Mouse (Mus musculus) left cerebral cortex, adult 9 months (tissue): ENCODE data around the gene Ptms.

Experiments
- DNase-seq, 2 experiments: peaks; one replicate each; pipeline ENCODE4 v3.0.0; 2022; ENCODE audit warnings: low spot score in 2 of 2

The Ptms gene

DNA sequence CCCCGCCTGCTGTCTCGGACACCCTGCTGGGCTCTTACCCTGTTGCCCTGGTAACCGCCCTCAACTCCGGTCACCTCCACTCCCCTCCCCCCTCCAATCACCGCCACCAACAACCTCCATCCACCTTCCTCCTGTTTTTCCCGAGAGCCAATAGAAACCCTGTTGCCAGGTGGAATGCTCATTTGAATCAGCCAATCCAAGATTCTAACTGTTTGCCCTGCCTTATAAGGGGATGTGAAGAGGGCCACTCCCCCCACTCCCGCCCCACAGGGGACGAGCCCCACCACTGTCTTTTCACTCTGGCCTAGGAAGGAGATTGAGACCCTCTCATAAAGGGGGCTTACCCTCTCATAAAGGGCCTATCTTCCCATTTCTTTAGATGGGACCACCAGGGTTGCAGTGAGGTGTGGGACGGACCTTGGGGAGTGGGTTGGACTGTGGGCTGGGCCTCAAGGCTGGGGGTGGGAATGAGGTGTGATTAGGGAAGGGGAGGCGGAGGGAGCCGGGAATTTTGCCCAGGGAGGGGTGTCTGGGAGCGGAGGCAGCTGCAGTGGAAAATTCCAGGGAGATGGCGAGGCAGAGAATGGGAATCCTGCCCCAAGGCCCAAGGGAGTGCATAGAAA is at the start of gene Ptms:
Ptms (minus strand) TSS at position 409 of the 623 bp plus-strand sequence.
- peak; percentile 94 to 95 for DNase-seq

DNA sequence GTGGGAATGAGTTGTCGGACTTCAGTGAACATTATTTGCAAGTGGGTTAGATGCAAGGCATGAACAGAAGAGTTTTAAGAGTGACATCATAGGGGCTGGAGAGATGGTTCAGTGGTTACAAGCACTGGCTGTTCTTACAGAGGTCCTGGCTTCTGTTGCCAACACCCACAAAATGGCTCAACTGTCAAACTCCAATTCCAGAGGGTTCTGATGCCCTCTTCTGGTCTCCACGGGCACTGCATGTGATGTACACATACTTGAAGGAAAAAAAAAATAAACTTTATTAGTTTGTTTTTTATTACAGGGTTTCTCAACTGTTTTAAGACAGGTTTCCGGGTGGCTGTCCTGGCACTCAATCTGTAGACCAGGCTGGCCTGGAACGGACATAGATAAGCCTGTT is 47.9 kb upstream of the Ptms start:
- DNase-seq, result peak in 1 of 2 experiments; percentile 43

DNA sequence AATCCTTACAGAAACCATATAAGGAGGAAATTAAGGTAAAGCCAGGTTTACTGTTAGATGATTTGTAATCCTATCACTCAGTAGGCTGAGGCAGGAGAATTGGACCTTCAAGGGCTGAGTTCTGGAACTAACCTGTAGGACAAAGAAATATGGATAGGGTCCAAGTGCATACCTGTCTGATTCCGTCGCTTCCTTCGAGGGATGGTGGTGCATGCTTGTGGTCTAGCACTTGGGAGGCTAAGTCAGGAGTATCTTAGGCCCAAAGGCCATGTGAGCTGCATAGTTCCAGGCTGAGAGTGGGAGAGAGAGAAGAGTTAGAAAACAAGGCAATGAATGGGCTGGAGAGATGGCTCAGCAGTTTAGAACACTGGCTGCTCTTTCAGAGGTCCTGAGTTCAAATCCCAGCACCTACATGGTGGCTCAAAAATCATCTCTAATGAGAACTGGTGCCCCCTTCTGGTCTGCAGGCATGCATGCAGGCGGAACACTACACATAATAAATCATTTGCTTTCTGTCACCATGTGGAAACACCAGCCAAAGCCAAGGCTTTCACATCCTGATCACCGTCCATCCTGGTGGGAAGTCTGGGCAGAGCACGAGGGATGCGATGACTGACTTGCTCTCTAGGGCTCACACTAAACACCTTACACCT is 46.7 kb upstream of the Ptms start:
- DNase-seq, result peak in 1 of 2 experiments; percentile 11

DNA sequence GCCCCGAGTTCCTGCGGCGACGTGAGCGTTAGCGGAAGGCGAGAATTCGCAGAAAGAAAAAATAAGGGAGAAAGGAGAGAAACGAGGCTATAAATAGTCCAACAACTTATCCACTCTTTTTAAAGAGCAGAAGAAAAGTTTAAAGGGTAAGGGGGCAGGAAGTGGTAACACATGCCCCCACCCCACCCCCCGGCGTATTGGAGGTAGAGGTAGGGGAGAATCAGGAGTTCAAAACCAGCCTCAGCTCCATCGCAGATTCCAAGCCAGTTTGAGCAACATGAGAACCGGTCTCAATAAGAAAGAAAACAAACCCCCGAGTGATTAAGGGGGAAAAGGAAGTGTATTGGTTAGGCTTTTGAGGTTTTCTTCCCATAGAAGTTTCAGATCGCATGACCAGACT is 45.8 kb upstream of the Ptms start:
- DNase-seq, result no peak

DNA sequence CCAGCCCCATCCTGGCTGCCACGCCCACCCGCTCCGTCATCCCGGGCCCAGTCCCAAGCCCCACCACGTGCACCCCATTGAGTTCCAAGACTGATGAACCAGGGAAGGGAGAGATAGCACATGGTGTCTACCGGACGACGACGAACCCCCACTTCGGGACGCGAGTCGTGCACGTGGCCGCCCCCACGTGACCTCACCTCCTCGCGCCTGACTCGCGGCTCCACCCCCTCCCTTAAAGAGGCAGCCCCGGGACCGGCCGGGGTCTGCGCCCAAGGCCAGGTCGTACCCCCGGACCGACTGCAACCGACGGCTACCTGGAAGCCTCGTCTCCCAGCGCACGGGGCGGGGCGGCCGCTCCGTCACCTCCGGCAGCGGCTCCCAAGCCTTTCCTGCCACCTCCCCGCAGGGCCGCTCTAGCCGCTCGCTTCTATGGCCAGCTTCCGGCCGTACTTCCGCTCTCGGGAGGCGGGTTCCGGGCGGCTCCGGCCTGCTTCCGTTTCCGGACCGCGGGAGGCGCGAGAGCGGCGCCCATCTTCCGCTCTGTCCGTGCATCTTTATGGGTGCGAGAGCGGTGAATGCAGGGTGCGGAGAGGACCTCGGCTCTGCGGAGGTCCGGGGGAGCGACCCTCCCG is 45.3 kb upstream of the Ptms start, which contains the start of gene Cops7a:
Cops7a (minus strand) TSS at position 451 of the 632 bp plus-strand sequence.
- peak; percentile 80 to 94 for DNase-seq

DNA sequence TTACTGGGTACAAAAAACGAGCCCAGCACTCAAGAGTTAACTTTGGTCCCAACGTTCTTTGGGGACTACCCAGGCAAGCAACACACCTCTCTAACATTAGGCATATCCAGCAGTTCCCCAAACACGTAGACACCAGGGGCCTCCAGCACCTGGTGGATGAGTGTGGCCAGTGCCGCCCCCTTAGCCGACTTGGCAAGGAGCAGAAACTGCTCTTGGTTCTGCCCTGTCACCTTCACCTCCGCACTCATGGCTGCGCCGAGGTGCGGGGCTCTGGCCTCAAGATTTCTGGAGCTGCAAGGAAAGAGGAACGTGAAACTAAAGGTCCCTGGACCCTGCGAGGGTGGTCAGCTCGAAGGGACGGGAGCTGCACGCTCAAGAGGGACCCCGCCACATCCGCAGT is 44.7 kb upstream of the Ptms start:
- peak in 1 of 2 experiments; percentile 28 for DNase-seq

DNA sequence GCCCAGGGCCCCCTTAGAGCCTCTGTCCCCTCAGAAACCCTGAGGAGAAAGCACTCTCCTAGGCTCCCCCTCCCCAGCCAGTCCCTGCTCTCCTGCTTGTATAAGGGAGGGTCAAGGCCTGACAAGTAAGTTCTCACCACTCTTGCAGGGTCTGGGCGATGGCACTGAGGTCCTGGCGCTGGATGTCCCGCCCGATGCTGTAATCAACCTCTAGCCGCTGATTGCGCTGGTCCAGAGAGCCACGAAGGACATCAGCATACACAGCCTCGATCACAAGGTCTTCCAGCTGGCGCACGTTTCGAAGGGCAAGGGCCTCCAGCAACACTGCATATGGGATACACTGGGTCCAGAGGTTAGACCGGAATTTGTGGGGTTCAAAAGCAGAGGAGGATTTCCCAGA is 41.1 kb upstream of the Ptms start:
- DNase-seq, result no peak

DNA sequence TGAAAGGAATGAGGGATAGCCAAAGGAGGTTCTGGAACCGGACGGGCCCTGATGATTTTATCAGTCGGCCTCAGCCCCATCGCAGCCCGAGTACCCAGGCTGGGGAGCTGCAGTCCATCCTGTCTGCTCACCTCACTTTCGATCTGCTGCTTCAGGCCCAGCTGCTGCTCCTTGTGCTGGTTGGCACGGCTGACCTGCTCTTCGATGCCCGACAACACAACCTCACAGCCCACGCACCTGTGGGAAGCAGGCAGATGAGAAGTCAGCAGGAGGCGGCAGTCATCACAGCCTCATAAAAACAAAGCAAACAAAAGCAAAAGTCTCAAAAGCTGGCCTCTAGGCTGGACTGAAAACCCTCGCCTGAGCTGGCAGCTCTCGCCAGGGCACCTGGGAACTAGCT is 40.1 kb upstream of the Ptms start:
- no peak for DNase-seq

DNA sequence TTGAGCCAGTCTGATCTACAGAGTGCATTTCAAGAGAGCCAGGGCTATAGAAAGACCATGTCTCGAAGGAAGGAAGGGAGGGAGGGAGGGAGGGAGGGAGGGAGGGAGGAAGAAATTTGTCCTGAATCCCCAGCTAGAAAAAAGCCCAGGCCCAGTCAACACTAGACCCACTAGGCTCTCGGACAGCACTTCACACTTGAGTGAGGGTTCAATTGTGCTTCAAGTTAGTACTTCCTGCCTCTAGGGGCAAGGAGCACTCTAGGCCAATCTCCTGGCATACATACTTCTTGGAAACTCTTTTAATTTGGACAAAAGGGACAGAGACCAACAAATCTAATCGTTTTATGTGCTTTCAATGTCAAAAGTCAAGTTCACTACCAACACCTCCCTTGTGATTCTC is 38.2 kb upstream of the Ptms start:
- DNase-seq, result no peak

DNA sequence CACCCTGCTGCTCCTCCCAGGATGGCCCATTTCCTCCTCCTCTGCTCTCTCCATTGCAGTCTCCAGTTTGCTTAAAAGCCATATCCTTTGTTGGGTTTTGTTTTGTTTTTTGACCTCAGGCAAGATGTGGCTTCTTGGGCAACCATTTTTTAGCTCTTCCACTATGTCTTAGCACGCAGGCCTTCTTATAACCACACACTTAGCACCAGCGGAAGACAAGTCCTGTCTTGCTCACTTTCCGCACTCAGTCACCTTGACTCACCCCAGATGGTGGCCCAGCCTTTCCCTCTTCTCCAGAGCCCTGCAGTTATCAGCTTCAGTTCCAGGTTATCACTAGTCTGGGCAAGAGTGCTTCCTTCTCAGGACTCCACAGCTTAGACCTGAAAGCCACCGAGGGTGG is 35.3 kb upstream of the Ptms start:
- DNase-seq, result no peak

DNA sequence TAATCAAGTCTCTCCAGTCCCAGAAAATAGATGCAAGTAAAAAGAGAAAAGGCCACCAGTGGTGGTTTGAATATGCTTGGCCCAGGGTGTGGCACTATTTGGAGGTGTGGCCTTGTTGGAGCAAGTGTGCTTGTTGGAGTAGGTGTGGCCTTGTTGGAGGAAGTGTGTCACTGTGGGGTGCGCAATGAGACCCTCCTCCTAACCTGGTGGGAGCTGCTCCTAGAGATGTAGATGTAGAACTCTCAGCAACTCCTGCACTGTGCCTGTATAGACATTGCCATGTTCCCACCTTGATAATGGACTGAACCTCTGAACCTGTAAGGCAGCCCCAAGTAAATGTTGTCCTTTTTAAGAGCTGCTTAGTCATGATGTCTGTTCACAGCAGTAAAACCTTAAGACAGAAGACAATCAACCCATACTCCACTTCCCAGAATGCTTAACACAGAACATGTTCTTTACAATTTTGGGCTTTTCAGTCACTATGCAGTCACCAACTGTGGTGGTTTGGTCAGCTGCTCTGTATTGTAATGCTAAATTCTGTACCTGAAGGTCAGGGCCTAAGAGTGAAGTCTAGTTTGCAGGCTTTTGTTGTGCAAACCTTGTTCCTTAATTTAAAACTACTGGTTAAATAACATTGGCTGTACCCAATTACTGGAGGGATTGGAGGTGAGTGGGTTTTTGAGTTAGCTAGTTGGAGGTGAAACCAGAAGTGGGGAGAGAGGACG is 34.2 kb upstream of the Ptms start:
- DNase-seq, result no peak

DNA sequence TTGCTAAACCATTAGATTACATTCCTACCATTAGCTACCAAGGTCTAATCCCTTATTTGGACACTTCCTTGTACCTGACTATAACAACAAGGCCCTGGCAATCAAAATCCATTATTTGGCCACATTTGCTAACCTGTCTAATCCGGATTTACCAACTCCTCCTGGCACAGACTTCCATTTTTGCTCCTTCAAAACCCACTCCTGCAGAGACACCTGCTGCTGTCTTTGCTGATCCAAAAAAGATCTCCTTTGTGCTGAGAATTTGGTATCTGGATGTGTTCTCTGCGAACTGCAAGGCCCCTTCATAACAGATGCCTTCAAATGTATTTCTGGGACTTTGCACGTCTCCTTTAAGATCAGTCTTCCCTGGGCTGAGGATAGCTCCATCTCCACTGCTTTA is 23.6 kb upstream of the Ptms start:
- DNase-seq, result no peak

DNA sequence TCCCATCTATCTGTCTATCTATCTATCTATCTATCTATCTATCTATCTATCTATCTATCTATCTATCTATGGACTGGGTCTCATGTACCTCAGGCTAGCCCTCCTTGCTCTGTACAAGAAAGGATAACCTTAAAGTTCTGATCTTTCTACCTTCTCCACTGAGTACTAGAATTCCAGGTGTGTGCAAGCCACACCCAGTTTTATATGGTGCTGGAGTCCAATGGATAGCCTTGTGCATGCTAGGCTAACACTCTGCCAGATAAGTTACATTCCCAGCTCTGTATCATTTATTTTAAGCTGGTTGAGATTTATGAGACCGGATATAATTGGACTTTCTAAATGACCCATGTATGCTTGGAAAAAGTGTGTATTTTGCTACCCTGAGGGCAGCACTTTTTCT is 21.8 kb upstream of the Ptms start:
- no peak for DNase-seq

DNA sequence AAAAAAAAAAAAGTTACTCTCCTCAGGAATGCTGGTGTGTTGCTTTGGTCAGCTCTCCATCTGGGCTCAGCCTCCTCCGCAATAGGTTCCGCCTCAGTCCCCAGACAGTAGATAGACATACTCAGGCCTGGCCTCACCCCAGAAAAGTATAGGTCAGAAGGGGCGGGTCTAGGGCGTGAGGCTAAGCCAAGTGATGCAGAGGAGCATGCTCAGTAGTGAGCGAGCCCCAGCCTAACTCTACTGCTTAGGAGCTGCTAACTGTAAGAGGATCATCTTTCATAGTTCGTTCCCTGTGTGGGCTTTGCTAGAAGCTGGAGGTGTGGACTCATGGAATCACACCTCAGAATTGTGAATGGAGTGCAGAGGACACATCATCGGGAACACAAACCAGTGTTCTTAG is 18.7 kb upstream of the Ptms start:
- DNase-seq, result no peak

DNA sequence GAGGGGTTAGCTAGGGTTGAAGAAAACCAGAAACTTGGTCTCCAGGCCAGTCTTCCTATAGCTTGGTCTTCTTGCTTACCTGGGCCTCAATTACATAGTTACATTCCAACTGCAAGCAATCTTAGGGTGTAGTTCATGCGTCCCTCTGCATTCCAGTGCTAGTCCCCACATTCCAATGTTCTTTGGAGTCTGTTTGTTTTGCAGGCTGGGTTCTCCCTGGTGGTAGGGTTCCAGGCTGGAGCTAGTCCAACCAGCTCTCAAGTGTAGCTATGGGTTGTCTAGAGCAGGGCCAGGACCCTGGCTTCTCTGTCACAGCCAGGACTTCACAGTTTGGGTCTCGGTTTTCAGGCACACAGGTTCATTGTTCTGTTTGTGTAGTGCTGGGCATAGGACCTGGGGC is 17.6 kb upstream of the Ptms start:
- no peak for DNase-seq

DNA sequence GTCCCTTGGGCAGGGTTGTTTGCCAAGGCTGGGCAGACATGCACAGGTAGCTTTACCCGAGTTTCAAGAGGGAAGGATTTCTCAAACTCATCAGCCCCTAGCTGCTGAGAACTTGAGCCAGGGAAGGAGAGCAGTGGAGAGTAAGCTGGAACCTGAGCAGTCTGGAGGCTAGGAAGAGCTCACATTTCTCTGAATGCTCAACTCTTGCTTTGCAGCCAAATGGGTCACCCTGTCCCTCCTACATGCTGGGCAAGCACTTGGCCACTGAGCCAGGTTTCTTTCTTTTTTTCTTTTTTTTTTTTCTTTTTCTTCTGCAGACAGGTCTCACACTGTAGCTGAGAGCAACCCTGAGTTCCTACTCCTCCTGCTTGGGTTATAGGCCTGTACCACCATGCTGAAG is 16.8 kb upstream of the Ptms start:
- DNase-seq, result no peak

DNA sequence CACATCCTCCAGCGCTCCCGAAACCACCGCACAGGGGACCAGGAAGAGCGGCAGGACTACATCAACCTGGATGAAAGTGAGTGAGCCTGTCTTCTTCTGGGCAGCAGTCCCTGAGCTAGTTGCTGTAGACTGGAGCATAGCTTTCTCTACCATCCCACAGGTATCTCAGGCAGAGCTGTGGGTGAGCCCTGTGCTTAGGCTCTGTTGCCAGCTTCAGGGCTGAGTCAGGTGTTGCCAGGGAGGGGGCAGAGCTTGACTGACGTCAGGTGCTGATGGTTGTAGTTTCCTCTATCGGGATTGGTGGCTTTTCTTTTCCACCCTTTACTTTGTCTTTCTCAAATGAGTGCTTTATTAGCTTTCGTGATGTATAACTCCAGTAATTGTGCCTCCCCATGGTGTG is 14.8 kb upstream of the Ptms start:
- no peak for DNase-seq

DNA sequence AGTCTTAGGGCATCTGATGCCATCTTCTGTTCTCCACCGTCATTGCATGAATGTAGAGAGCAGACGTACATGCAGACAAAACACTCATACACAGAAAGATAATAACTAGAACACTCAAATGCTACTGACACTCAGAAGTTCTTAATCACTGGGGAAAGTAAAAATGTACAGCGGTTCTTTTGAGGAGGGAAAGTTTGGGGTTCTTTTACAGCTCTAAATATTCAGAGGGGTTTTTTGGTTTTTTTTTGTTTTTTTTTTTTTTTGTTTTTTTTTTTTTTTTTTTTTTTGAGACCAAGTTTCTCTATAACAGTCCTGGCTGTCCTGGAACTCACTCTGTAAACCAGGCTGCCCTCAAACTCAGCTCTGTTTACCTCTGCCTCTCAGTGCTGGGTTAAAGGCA is 13.2 kb upstream of the Ptms start:
- DNase-seq, result no peak

DNA sequence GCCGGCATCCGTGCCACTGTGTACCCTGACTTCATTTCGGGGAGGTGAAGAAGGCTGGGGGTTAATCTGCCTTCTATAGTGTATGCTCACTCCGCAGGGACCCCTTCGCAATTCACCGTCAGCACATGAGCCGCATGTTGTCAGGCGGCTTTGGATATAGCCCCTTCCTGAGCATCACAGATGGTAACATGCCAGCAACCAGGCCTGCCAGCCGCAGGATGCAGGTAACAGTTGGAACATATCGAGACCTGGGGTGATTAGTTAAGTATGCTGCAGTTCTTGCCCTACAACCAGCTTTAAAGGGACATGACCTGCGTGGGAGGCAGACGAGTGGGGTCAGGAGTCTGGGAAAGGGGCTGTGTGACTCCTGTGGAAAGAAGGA is 12.4 kb upstream of the Ptms start:
- no peak for DNase-seq

DNA sequence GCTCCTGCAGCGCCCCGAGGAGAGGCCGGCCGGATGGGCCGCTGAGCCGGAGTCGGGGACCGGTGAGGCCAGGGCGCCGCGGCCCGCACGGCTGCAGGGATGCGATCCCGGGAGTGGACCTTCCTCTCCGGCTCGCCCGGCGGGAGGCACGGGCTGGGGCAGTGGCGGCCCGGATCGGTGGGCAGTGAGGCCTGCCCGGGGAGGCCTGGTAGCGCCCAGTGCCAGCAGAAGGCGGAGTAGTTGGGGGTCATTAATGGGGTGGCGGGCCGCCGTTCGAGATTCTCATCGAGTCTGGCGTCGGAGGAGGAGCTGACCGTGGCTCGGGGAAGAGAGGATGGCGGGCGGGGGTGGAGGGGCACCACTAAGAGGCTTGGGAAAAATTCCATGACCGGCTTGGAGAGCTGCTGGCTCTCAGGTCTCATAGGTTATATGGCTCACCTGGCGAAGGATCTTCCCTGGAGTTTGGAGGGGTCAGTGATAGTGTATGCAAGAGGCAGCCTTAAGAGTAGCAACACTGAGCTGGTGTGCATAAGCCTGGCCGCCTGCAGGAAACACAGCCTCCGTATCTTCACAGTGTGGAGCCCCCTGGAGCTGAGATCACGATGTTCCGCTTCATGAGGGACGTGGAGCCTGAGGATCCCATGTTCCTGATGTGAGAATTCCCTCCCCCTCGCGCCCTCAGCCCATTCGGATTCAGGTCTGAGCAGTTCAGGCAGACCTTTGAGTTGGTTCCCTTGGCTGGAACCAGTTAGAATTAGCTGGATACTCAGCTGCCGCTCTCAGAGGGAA is 11.8 kb upstream of the Ptms start:
- peak in 1 of 2 experiments; percentile 56 for DNase-seq

DNA sequence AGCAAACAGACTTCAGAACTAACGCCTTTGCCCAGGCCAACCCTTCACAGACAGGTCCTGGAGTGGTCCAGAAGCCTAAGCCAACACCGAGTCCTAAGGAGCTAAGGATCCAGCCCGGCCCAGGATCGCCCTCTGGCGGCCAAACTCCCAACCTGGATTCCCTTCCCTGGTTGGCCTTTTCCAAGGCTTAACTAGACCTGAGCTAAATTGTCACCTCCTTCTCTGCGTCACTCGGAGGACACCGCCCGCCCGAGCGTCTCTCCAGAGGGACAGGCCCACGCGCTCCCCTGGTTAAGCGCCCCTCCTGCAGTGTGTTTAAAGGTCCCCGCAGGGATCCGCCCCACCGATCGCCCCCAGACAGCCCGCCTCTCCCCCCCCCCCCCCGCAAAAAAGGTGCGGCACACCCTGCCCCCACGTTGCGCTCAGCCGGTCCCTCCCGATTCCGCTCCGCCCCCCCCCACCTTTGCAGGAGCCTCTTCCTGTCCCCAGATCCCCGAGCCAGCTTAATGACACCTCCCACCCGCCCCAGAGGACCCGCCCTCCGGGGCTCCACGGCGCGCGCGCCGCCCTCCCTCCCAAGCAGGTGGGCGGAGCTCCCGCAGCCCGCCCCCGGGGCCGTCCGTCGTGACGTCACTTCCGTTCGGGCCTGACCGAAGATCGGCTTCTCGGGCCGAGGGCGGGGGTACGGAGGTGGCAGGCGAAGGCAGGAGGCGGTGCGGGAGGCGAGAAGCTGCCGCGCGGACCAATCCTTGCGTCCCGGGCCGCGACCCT is 11.0 kb upstream of the Ptms start, which contains the start of gene Mlf2:
Mlf2 (plus strand) TSS at position 633 of the 771 bp plus-strand sequence.
- peak; percentile 95 to 99 for DNase-seq
